ENCODE assay signal across 8 mouse cellular contexts in the genomic region with DNA sequence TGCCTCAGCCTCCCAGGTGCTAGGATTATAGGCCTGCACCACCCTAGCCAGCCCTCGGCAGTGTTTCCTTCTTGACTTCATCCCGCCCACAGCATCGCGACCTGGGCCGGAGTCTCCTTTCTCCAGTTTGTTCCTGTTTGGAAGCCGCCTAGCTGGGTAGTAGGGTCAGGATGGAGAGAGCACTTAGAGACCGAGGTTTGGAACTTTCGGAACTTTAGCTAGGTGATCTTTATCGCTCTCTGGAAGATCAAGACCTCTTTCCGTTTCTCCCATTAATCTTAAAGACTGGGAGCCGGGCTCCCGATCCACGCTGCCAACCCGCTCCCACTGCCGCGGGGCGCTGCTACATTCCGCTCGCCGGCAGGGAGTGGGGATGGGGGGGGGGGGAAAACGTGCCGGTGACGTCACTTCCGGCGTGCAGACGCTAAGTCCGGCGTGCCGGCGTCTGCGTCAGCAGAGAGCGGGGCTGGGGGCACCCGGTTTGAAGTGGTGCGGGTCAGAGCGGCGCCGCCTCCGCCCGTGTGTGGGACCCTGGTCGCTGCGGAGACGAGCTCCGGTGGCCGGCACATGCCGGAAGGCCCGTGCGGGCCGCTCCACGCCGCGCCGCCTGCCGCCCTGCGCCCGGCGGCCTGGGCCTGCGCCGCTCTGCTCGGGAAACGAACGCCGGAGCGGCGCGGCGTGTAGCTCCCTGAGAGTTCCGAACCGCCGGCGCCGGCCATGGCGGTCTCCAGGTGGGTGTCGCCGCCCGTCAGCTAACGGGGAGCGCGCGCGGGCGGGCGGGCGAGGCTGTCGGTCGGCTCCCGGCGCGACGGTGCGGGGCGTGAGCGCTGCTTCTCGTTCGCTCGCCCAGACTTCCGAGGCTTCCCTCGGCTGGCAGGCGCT. TPM values are rescaled to one million over a fixed set of nuclear protein-coding genes. Genes with fewer than 3 reads are reported as not detected.
DNase-seq lines count a peak whose midpoint lies in the region; ATAC-seq lines count a peak whose summit lies in the region.

Gene Btaf1, plus strand, starts transcription at position 409 of the 882 bp plus-strand sequence.

- peaks cover 3% of the 10 kb centered on the region; the same call in 1 of the 2 replicates for H3K4me1 ChIP-seq in hindbrain, embryonic 11.5 days (replicated peaks; ENCODE audit: control insufficient read depth, insufficient read depth, low read length)

- peak; percentile 97 for DNase-seq in NIH3T3 (ENCODE audit: low read depth)
- DNase-seq in cerebellum, adult 9-11 months: peak; percentile 91
- DNase-seq in frontal cortex, adult 2 months (ENCODE audit: extremely low spot score in 1 of 2, low spot score in 1 of 2): peak; percentile 57 to 80
- peak; percentile 94 for DNase-seq in hindbrain, embryonic 11.5 days (ENCODE audit: low spot score)
- peak; percentile 83 for DNase-seq in layer of hippocampus, postnatal 36 days
- DNase-seq in lung, postnatal 36 days: peak; percentile 78
- peak; percentile 89 for DNase-seq in retina, postnatal 7 days (ENCODE audit: low read depth, low spot score)
- DNase-seq in urinary bladder, adult 2 months (ENCODE audit: low spot score): peak; percentile 82

- no peaks in the 10 kb centered on the region for H3K9me3 ChIP-seq in hindbrain, embryonic 11.5 days (ENCODE audit: control insufficient read depth, low read length)

- H3K4me2 ChIP-seq in hindbrain, embryonic 11.5 days (replicated peaks; ENCODE audit: low read depth, low read length): peak within 1 kb of the TSS; percentile 80

- peak within 1 kb of the TSS; percentile 92 for H3K9ac ChIP-seq in hindbrain, embryonic 11.5 days (ENCODE audit: low read depth, low read length)

- no peaks in the 10 kb centered on the region for H3K36me3 ChIP-seq in hindbrain, embryonic 11.5 days (ENCODE audit: control insufficient read depth, insufficient read depth, low read length)

- under 1% methylated on average over 72 of the region's 98 CpGs for WGBS in hindbrain, embryonic 11.5 days

- H3K27ac ChIP-seq in hindbrain, embryonic 11.5 days (ENCODE audit: low read depth, low read length): peak within 1 kb of the TSS; percentile 86

- peak; percentile 98 for ATAC-seq in hindbrain, embryonic 11.5 days (ENCODE audit: low FRiP score)

- peak within 1 kb of the TSS; percentile 96 for H3K4me3 ChIP-seq in hindbrain, embryonic 11.5 days (ENCODE audit: low read depth, low read length)

- no peaks in the 10 kb centered on the region for H3K27me3 ChIP-seq in hindbrain, embryonic 11.5 days (ENCODE audit: control insufficient read depth, insufficient read depth, low read length)

RNA-seq across cellular contexts. Expression of gene Btaf1, which starts in this region (rescaled TPM):
- polyA plus RNA-seq in frontal cortex, adult 2 months (2012; rRNA removed): 14.4 TPM in 2 replicates
- 19.0 and 20.2 TPM in 2 replicates for polyA plus RNA-seq in hindbrain, embryonic 11.5 days (2014; fragmentation: Nextera tagmentation; extraction: Ambion mirVana)
- total RNA-seq in layer of hippocampus, postnatal 36 days (2021): 10 to 100 TPM; 27.4 to 28.6 TPM
- 9.1 and 9.6 TPM in 2 replicates for polyA plus RNA-seq in urinary bladder, adult 2 months (2012; rRNA removed)

Comparison
In these comparisons a context has a peak if more than half of its experiments do, and no peak if none do; other contexts are left out.
1. Peak in every context shown above with its lines: DNase-seq, ATAC-seq, H3K4me3 ChIP-seq and H3K27ac ChIP-seq.